Mouse (Mus musculus) cerebellum, adult 11 months (tissue): ENCODE measurements at regions not wholly inside any gene's neighbourhood (a gene's known extent, or its start where the extent isn't known, plus 50 kb on each side); places are given as distances from the start of the nearest gene placed in this dataset.
"Not testable (repeated sequence)": the region's sequence is repeated elsewhere in the genome, so short reads cannot be mapped to it uniquely, and the experiment has no call there.

Experiments used
- DNase-seq: peaks from one replicate; pipeline ENCODE4 v3.0.0; 2022

GRCm38 (mm10) chrX:166809165-166809564 lies 223.6 kb upstream of the Egfl6 start:
- DNase-seq = no peak

DNA sequence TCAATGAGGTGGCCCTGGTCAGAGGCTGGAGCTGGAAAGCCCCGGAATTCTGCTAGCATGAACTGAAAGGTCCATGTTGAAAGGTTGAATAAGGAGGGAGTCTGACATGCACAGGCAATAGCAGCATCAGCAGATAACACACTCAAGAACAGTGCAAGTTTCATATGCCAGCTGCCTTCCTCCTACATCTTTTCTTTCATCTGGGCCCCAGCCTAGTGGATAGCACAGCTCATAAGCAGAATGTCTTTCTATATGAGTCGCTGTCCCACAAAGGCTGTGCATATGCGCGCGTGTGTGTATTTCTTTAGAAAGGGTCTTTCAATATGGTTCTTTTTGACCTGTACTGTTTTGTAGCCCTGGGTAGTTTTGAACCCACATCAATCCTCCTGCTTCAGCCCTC lies 222.7 kb upstream of the Egfl6 start:
- no peak for DNase-seq

DNA sequence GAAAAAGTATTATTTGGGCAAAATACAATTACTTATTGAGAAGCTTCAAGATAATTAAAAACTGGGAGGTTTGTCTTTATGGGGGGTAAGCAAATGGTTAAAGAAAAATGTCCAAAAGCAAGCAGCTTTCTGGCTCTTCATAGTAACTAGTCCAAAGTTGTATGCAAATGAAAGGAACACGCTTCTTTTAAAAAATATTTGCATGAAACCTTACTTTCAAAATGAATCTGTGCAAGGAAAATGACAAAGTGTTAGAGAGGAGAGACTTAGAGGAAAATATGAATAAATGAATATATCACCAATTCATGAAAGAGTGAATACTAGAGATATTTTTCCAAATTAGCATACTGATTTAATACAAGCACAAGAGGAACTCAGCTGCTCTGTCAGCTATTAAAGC lies 220.4 kb upstream of the Egfl6 start:
- DNase-seq = no peak

DNA sequence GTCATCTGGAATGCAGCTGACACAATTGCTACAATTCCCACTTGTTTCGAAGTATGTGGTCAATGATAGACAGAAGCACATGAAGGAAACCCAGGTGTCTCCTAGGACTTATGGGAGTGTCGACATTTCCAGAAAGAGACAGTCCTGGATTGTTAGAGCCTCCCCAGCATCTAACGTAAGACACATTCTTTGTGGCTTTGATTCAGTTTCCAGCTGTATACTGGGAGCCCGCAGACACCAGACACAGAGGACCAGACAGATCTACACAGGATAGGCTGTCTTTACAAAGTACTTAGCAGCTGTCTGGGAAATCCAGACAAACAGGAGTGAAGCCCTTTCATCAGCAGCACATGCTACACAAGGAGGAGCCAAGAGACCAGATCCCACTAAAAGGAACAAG lies 220.0 kb upstream of the Egfl6 start:
- DNase-seq = no peak

DNA sequence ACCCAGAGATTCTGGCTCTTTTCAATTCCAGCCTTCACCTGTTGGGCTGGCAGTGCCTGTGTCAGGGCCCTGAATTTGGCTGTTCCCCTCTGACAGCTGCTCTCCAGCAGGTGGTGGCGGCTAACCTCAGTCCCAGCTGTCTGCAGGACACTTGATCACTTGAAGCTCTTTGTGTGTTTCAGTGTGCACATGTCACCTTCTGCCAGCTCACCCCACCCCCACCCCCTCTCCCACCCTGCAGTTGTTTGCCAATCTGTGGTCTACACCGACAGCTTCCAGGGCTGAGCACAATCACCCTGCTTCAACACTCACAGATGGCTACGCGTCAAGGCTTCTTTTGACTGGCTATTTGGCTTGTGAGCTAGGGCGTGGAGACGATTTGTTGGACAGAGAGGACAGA lies 217.7 kb upstream of the Egfl6 start:
- DNase-seq = peak; percentile 57

- DNase-seq = no peak
Observed at GRCm38 (mm10) chrX:166801017-166801416, 215.5 kb upstream of the Egfl6 start.

DNA sequence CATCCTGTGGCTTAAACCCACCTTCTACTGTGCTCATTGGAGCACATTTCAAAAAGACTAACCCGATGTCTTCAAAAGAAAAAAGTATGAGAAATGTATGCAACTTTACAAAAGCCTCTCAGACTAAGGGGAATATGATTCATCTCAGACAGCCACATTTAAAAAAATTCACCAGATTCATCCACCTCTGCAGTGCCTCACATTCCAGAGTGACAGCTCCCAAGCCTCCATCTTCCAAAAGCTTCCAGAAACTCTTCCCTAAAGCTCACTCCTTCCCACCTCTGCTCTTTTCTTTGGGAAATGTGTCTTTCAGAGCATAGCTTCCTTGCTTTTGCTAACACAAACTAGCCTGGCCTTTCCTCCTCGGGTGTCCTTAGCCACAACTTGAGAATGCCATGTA lies 210.1 kb upstream of the Egfl6 start:
- DNase-seq = no peak

GRCm38 (mm10) chrX:166789031-166789430 lies 203.5 kb upstream of the Egfl6 start:
- no peak for DNase-seq

- not testable (repeated sequence) for DNase-seq
Observed at GRCm38 (mm10) chrX:166787137-166787536, 201.6 kb upstream of the Egfl6 start.

DNA sequence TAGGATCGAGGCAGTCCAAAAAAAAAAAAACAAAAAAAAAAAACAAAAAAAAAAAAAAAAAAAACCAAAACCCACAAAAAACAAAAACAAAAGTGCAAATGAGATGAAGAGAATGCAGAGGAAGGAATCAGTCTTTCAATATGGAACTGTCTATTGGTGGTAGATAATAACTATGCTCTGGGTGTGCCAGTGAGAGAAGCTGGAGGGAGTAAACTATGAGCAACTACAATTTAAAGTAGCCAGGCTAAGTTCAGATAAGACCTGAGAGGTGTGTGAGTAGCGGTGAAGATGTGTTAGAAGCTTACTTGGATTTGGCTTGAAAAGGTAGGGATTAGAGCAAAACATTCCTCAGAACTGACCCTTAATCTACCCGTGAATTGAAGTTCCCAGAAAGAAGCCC lies 200.1 kb upstream of the Egfl6 start:
- DNase-seq = no peak

- no peak for DNase-seq
Observed at GRCm38 (mm10) chrX:166783377-166783776, 197.9 kb upstream of the Egfl6 start.

- no peak for DNase-seq
Observed at GRCm38 (mm10) chrX:166779334-166780092, 194.0 kb upstream of the Egfl6 start.

DNA sequence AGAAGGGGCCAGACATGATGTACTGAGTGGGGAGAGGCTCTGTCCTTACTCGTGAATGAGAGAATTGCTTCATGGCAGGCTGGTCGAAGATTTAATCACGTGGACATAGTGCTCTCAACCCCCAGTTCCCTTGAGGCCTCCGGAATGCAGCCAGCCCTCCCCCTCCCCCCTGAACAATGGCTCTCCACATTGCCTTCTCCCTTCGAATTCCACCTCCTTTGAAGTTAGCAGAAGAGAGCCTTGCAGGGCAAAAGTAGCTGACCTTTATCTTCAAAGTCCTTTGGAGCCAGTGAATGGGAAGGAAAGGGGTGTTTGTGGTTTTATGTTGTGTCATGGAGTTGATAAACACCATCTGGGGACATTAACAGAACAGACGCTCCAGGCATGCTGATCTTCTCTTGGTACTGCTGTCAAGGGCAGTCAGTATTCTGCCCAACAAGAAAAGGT lies 187.9 kb upstream of the Egfl6 start:
- DNase-seq = no peak

- DNase-seq = no peak
Observed at GRCm38 (mm10) chrX:166766991-166767390, 181.5 kb upstream of the Egfl6 start.

DNA sequence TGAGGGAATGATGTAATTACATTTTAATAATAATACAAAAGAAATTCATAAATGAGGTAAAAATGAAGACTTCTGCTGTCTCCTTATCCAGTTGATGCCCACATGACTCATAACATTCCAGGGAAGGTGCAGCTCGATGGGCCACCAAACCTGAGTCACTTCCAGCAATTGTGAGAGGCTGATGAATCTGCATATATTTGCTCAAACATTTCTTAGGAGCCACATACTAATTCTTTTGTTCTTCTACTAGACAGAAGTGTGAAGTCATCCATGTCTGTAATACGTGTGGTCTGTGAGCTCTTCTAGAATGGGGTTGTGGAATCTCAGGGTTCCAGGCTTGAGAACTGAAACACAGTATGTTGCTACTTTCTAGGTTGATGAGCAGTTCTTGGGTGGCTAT lies 180.1 kb upstream of the Egfl6 start:
- DNase-seq = no peak

GRCm38 (mm10) chrX:166762098-166762497 lies 176.6 kb upstream of the Egfl6 start:
- DNase-seq = no peak

DNA sequence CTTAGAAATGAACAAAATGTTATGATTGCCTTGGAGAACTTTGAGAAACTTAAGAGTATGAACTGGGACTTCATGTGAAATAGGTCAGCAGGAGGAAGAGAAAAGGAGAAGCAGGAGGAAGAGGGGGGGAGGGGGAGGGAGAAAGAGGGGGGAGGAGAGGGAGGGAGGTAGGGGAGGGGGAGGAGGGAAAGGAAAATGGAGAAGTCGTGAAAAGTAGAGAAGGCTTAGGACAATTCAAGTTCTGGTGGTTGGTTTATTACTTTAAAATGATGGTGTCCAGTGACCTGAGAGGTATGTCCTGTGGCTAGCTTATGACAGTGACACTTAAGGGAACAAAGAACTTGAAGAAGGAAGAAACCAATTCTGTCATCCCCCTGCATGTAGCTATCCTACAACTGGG lies 171.6 kb upstream of the Egfl6 start:
- no peak for DNase-seq

GRCm38 (mm10) chrX:166754967-166755654 lies 169.6 kb upstream of the Egfl6 start:
- DNase-seq = no peak

- DNase-seq = no peak
Observed at GRCm38 (mm10) chrX:166749055-166749679, 163.6 kb upstream of the Egfl6 start.

DNA sequence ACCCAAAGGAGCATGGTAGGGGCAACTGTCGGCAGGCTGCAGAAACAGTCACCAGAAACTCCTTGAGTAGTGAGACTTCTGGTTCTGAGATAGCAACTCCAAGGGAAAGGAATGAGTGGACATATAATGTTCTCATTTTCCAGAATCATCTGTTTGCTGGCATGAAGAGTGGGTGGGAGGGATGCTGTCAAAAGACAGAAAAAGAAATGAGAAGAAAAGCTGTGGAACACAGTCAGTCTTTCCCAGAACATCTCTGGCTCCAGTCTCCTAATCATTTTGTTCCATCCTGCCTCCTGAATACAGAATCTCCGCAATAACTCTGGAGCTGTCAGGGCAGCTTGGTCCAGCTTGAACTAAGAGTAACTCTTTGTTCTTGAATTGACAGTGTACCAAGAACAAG lies 145.8 kb upstream of the Egfl6 start:
- DNase-seq = no peak

DNA sequence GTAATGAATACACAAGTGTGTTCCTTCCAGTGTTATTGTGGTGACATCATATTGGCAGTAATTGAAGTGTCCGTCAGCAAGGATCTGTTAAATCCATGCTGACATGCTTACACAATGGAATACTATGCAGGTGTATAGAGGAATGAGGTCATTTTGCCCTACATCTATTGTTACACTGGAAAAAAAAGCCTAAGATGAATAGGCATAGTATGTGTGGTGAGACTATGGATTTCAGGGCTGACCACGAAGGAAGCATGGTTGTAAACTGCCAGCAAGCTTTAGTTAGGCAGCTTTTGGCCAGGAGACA lies 143.1 kb upstream of the Egfl6 start:
- DNase-seq = no peak

GRCm38 (mm10) chrX:166727823-166728621 lies 142.5 kb upstream of the Egfl6 start:
- DNase-seq = peak; percentile 5

- no peak for DNase-seq
Observed at GRCm38 (mm10) chrX:166725761-166726503, 140.4 kb upstream of the Egfl6 start.
